Mouse (Mus musculus): ENCODE measurements around the gene Flt3.

- TF ChIP-seq CTCF (IDR thresholded peaks at IDR 0.05): no peak
- no peak for TF ChIP-seq EP300 (IDR thresholded peaks at IDR 0.05; ENCODE audit: insufficient read depth, low read depth, low read length)
- no peak for TF ChIP-seq POLR2A (IDR thresholded peaks at IDR 0.05; ENCODE audit: insufficient read depth, low read depth, low read length)
These were observed 92.9 kb downstream of the Flt3 start for GRCm38 (mm10) chr5:147307398-147307785.

Measured in heart, adult 2 months (tissue).